Mouse (Mus musculus): ENCODE measurements around the gene Ssx2ip.
"Not testable (repeated sequence)": the region's sequence is repeated elsewhere in the genome, so short reads cannot be mapped to it uniquely, and the experiment has no call there.

Gene Ssx2ip

GRCm38 (mm10) chr3:146399203-146399602 is 5.2 kb upstream of the Ssx2ip start:
- DNase-seq (ENCODE audit: low read depth in 1 of 2, low spot score in 2 of 2), result no peak

GRCm38 (mm10) chr3:146403770-146404169 is 672 bp upstream of the Ssx2ip start:
- no peak for DNase-seq (ENCODE audit: low read depth in 1 of 2, low spot score in 2 of 2)

GRCm38 (mm10) chr3:146405213-146406006 is 968 bp downstream of the Ssx2ip start:
- no peak for DNase-seq (ENCODE audit: low read depth in 1 of 2, low spot score in 2 of 2)

DNA sequence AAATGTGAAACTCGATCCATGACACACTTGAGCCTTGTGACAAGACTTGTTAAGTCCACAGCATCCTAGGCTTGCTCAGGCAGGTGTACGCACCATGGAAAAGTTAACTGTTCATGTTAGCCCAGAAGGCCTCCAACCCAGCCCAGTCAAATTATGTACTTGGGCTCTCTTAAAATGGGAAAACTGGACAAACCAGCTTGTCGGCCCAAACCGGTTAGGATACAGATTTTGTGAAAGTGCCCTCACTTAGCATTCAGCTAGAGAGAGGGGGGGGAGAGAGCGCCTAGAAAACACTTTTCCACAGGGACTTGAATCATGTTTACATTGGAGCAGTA is 1.5 kb downstream of the Ssx2ip start:
- no peak for DNase-seq (ENCODE audit: low read depth in 1 of 2, low spot score in 2 of 2)

GRCm38 (mm10) chr3:146407086-146407721 is 2.8 kb downstream of the Ssx2ip start:
- DNase-seq (ENCODE audit: low read depth in 1 of 2, low spot score in 2 of 2), result no peak

DNA sequence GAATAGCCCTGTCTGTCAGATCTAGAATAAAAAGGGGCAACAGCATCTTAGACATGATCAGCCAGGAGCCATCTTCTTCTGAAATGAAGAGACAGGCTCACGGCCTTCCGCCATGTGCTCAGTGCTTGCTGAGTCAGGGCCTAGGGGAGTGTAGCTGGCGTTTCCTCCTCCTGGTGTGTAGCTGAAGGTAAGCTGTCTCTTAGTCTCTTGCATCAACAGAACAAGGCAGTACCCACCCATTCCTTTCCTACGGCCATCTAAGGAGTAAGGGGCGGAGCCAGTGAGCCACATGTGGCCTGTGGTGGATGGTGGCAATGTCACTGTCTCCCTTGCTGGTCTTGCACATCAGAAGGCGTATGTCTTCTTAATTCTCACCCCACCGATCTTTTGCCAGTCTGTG is 5.7 kb downstream of the Ssx2ip start:
- no peak for DNase-seq (ENCODE audit: low read depth in 1 of 2, low spot score in 2 of 2)

GRCm38 (mm10) chr3:146412008-146412407 is 7.6 kb downstream of the Ssx2ip start:
- DNase-seq (ENCODE audit: low read depth in 1 of 2, low spot score in 2 of 2), result no peak

DNA sequence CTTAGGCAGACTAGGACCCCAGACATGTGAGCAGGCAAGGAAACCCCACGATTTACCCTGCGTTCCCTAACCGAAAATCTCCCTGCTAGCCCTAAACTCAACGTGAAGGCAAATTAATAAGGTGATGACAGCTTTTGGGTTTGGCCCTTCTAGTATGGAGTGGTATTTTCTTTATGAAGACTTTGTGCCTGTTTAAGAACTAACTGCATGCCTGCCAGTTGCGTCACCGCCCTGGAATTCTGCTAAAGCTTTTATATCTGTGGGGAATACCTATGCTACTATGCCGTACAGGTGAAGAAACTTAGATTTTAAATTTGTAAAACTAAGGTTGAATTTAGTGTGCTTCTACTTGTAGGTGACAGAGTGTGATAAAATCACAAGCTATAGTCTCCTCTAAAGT is 8.0 kb downstream of the Ssx2ip start:
- no peak for DNase-seq (ENCODE audit: low read depth in 1 of 2, low spot score in 2 of 2)

DNA sequence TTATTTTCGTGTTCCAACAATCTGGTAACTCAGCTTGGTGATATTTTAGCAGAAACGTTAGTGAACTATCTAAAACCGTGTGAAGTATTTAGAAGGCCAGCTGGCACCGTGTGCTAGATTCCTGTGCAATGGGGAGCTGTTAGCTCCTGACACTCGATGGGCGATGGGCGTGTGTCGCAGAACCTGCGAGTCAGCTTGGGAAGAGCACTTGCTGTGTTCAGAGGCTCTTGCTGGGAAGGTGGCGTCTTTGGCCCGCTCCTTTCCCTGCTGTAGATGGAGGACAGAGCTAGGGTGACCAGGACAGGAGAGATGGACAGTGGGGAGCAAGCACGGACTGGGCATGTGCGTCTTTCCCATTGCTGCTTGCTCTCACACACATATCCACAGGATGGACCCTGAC is 8.6 kb downstream of the Ssx2ip start:
- no peak for DNase-seq (ENCODE audit: low read depth in 1 of 2, low spot score in 2 of 2)

GRCm38 (mm10) chr3:146413992-146414391 is 9.6 kb downstream of the Ssx2ip start:
- no peak for DNase-seq (ENCODE audit: low read depth in 1 of 2, low spot score in 2 of 2)

GRCm38 (mm10) chr3:146414555-146414954 is 10.1 kb downstream of the Ssx2ip start:
- no peak for DNase-seq (ENCODE audit: low read depth in 1 of 2, low spot score in 2 of 2)

GRCm38 (mm10) chr3:146417873-146418272 is 13.4 kb downstream of the Ssx2ip start:
- DNase-seq (ENCODE audit: low read depth in 1 of 2, low spot score in 2 of 2), result no peak

GRCm38 (mm10) chr3:146418901-146419300 is 14.5 kb downstream of the Ssx2ip start:
- no peak for DNase-seq (ENCODE audit: low read depth in 1 of 2, low spot score in 2 of 2)

- DNase-seq (ENCODE audit: low read depth in 1 of 2, low spot score in 2 of 2), result no peak
Observed at GRCm38 (mm10) chr3:146419534-146419933, 15.1 kb downstream of the Ssx2ip start.

GRCm38 (mm10) chr3:146419992-146420537 is 15.6 kb downstream of the Ssx2ip start:
- DNase-seq (ENCODE audit: low read depth in 1 of 2, low spot score in 2 of 2), result no peak

GRCm38 (mm10) chr3:146421787-146422186 is 17.3 kb downstream of the Ssx2ip start:
- DNase-seq (ENCODE audit: low read depth in 1 of 2, low spot score in 2 of 2), result no peak

DNA sequence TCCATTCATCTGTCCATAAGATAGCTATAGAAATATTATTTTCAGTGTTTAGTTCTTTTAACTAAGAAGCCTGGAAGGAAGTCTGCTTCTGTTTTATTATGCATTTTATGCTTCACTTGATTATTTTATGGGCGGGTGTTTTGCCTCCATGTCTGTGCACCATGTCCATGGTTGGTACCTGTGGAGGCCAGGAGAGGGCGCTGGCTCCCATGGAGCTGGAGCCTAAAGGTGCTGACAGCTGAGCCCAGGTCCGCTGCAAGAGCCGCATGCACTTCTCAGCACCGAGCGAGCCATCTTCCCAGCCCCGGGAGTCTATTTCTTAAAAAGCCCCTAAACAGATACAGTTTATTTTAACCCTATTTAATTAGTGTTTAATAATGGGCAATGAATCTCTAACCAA is 19.3 kb downstream of the Ssx2ip start:
- no peak for DNase-seq (ENCODE audit: low read depth in 1 of 2, low spot score in 2 of 2)

- DNase-seq (ENCODE audit: low read depth in 1 of 2, low spot score in 2 of 2), result no peak
Observed at GRCm38 (mm10) chr3:146424306-146424900, 20.0 kb downstream of the Ssx2ip start.

DNA sequence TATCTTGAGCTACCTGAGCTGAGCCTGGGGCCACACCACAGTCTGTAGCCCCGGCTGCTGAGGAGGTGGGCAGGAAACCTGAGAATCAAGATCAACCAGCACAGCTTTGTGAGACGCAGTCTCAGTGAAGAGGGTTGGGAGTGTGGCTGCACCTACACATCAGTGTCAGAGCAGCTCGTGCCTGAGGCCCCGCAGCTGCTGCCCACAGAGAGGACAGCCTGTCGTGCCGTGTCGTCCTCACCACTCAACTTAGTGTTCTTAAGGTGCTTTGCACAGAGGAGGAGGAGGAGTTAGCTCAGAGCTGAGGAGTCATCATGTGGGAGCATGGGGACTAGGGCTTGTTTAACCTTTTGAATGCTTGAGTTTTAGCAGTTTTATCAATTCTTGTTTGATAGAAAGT is 21.5 kb downstream of the Ssx2ip start:
- DNase-seq (ENCODE audit: low read depth in 1 of 2, low spot score in 2 of 2), result no peak

DNA sequence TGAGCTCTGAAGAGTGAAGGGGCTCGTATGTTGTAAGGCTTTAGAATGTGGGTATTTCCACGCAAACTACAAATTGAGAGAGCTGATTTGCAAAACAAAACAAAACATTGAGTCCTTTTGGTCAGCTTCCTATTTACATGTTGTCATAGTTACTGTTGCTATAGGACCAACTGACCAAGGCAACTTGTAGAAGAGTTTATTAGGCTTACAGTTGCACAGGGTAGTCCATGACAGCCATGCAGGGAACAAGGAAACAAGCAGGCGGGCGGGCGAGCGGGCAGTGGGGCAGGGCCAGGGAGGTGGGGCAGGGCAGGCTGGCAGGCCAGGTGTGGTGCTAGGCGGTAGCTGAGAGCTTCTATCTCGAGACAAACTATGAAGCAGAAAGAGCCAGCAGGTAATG is 22.0 kb downstream of the Ssx2ip start:
- DNase-seq (ENCODE audit: low read depth in 1 of 2, low spot score in 2 of 2), result no peak

DNA sequence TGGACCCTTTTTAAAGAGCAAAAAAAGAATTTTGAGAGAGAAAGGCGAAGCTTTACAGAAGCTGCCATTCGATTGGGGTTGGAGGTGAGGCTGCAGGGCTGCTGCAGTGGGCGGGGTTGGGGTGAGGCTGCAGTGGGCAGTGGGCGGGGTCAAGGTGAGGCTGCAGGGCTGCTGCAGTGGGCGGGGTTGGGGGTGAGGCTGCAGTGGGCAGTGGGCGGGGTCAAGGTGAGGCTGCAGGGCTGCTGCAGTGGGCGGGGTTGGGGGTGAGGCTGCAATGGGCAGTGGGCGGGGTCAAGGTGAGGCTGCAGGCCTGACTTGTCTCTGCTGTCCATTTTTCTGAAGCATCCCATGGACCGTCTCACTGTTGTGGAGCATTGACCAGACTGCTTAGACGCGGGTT is 28.6 kb downstream of the Ssx2ip start:
- DNase-seq (ENCODE audit: low read depth in 1 of 2, low spot score in 2 of 2), result not testable (repeated sequence)

DNA sequence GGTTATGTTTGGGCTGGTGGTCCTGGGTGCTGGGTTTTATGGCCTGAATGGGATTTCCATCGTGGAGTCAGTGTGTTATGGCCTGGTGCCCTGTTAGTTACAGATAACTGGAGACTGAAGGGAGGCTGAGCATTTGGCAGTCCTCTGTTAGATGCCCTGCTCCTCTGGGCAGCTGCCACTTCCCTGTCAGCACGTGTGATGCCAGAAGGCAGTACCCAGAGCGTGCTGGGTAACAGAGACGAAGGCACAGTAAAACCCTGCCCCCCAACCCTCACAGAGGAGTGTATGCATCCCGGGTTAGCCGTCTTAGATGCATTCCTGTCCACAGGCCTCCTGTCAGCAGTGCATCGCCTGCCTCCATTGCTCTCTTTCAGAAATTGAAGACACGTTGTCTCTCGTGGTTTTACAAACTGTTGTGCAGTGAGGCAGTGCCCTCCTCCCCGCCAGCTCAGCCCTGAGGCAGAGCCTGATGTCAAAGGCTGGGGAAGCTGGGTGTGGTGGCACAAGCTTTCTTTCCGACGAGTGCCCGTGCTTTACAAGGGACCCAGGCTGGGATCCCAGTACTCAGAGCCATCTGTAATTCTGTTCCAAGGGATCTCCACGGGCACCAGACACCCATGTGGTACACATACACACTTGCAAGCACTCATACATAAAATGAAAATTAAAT is 29.4 kb downstream of the Ssx2ip start:
- no peak for DNase-seq (ENCODE audit: low read depth in 1 of 2, low spot score in 2 of 2)
